Mouse (Mus musculus): ENCODE measurements around the gene Tmem102.

Gene Tmem102

GRCm38 (mm10) chr11:69760901-69761200, 44.6 kb downstream of the Tmem102 start:
- in situ Hi-C loops (cut with MboI, MseI): loop anchor here in 1 of 2 experiments (25.0 kb wide), 1 partner anchor 1299 kb away; no protein-coding TSS in a partner anchor

- in situ Hi-C loops (cut with MboI, MseI): loop anchor here in 1 of 2 experiments (25.0 kb wide), 1 partner anchor 1298 kb away; no protein-coding TSS in a partner anchor
These were observed 45.1 kb downstream of the Tmem102 start for GRCm38 (mm10) chr11:69760160-69760900.

GRCm38 (mm10) chr11:69758971-69759721, 46.3 kb downstream of the Tmem102 start:
- in situ Hi-C loops (cut with MboI, MseI): loop anchor here in 1 of 2 experiments (5.0 to 25.0 kb wide), 4 partner anchors 78 to 1297 kb away; partner anchors contain the start of genes Nlgn2, Tmem256 and Tmem95

GRCm38 (mm10) chr11:69758478-69758970, 46.9 kb downstream of the Tmem102 start, which contains the start of gene Polr2a:
Gene Polr2a, minus strand, starts transcription at chr11:69758637.
- in situ Hi-C loops (cut with MboI, MseI): loop anchor here in 1 of 2 experiments (5.0 to 25.0 kb wide), 4 partner anchors 79 to 1296 kb away; partner anchors contain the start of genes Nlgn2, Tmem256 and Tmem95

GRCm38 (mm10) chr11:69758090-69758456, 47.4 kb downstream of the Tmem102 start:
- in situ Hi-C loops (cut with MboI, MseI): loop anchor here in 1 of 2 experiments (5.0 to 25.0 kb wide), 4 partner anchors 79 to 1296 kb away; partner anchors contain the start of genes Nlgn2, Tmem256 and Tmem95

- in situ Hi-C loops (cut with MboI, MseI): loop anchor here in 1 of 2 experiments (5.0 to 25.0 kb wide), 4 partner anchors 80 to 1295 kb away; partner anchors contain the start of genes Nlgn2, Tmem256 and Tmem95
These were observed 47.9 kb downstream of the Tmem102 start for GRCm38 (mm10) chr11:69757303-69758089.

- in situ Hi-C loops (cut with MboI, MseI): loop anchor here in 1 of 2 experiments (5.0 to 25.0 kb wide), 4 partner anchors 83 to 1292 kb away; partner anchors contain the start of genes Nlgn2, Tmem256 and Tmem95
These were observed 50.7 kb downstream of the Tmem102 start for GRCm38 (mm10) chr11:69754701-69755100.

GRCm38 (mm10) chr11:69754233-69754632, 51.2 kb downstream of the Tmem102 start:
- in situ Hi-C loops (cut with MboI, MseI): loop anchor here in 1 of 2 experiments (25.0 kb wide), 1 partner anchor 1292 kb away; no protein-coding TSS in a partner anchor
